Mouse (Mus musculus) retina, postnatal 1 day (tissue): ENCODE results near the gene Gm43552.

ENCODE experiments used
- DNase-seq: peaks from one replicate; pipeline ENCODE4 v3.0.0-alpha.2; 2012

Gm43552 gene

GRCm38 (mm10) chr5:65434471-65435362 is 57.9 kb downstream of the Gm43552 start:
- peak; percentile 30 for DNase-seq

DNA sequence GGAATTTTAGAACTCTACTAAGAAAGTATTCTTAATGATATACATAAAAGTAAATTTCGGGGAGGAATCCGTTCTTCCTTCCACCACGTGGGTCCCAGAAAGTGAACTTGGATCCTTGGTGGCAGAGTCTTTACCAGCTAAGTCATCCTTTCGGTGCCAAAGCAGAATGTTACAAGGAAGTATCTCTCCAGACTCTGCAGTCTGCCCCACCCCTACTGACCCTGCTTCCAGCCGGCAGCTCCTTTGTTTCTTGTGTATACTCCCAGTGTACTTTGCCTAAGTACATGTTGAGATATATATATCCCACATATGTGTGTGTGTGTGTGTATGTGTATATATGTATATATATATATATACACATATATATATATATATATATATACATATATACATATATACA is 63.2 kb downstream of the Gm43552 start:
- DNase-seq, result no peak

DNA sequence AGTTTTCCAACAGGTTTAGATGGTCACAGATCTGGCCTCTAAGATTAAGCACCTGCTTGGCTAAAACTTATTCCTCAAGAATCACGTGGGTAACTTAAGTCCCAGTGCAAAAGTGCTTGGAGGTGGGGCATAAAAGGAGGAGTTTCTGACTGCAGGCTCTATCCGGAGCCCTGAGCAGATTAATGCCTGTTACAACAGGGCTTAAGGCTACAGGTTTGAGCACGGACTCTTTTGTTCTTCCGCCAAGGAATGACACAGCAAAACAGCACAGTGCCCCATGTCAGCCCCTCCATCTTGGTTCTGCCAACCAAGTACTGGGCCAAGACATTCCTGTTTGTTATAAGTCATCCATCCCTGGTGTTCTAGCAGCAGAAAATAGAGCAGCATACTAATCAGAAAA is 64.3 kb downstream of the Gm43552 start:
- peak; percentile 12 for DNase-seq

- DNase-seq, result no peak
Observed at GRCm38 (mm10) chr5:65425251-65425650, 67.4 kb downstream of the Gm43552 start.

GRCm38 (mm10) chr5:65424215-65424614 is 68.4 kb downstream of the Gm43552 start:
- no peak for DNase-seq

DNA sequence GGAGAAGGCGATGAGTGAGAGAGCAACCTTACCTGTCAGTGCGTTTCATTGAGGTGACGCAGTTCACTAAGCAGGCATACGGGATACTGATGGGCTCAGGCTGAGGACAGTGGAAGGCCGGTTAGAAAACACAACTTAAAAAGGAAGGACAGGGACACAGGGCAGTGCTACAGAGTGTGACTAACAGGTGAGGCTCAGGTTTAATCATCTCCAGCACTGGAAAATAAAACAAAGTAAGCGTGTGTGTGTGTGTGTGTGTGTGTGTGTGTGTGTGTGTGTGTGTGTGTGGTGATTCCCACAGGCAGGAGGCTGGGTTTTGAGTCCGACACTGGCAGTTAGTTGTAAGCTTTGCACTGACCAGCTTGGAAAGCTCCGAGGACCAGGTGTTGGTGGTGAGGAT is 69.8 kb downstream of the Gm43552 start:
- no peak for DNase-seq

DNA sequence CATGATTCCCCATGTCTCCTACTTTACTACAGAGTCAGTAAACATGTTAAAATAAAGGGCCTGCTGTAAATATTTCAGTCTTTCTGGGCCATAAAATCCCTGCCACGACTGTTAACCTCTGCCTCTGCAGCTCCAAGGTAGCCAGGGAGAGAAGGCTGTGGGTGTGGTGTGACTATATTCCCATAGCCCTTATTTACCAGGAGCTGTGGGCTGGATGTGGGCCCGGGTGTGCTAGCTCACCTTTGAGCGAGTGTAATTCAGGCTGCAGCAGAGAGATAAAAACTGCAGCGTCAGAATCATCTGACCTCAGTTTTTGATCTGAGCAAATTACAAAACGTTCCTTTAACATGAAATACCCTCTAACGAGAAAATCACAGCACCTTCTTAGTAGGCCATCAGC is 71.8 kb downstream of the Gm43552 start:
- DNase-seq, result no peak

DNA sequence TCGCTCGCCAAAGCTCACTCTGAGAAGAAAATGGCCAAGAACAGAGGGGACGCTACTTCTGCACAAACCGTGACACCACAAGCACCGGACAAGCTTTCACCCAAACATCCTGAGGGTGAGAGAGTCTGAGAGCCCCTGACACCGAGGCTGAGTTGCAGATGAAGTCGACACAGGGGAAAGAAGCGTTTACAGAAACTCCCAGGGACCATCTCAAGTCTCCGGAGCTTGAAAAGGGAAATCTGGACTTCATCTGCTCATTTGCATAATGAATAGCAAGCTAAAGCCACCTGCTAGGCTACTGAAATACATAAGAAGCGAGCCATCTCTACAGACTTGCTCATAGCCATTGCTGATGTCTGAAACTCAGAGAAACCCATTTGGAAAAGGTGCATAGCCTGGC is 73.5 kb downstream of the Gm43552 start:
- DNase-seq, result no peak

- peak; percentile 30 for DNase-seq
Observed at GRCm38 (mm10) chr5:65415653-65416458, 76.8 kb downstream of the Gm43552 start.

DNA sequence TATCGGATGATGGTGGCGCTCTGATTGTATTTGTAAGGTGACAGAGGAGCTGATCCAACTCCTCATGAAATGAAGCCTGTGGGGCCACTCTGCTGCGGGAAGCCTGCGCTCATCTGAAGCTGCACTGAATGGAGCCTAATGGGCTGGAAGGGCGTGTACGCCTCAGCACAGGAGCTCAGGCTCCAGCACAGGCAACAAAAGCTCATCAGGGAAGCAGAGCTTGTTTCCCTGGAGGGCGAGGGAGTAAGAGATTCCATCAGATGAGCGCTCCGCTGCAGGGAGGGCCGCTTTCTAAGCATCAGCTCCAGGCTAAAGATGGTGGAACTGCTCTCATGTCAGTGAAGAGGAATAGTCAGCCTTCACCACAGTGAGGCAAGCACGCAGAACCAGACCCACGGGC is 84.6 kb downstream of the Gm43552 start:
- peak; percentile 35 for DNase-seq

GRCm38 (mm10) chr5:65401251-65401994 is 91.2 kb downstream of the Gm43552 start:
- DNase-seq, result peak; percentile 88

DNA sequence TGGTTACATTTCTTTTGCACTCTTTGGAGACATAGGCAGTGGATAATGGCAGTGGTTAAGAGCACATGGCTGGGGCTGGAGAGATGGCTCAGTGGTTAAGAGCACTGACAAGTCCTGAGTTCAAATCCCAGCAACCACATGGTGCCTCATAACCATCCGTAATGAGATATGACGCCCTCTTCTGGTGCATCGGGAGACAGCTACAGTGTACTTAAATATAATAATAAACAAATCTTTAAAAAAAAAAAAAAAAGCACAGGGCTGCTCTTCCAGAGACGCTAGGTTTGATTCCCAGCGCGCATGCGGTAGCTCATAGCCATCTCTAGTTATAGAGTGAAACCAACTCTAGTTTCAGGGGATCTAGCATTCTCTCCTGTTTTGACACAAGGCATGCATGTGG is 98.2 kb downstream of the Gm43552 start:
- DNase-seq, result no peak

DNA sequence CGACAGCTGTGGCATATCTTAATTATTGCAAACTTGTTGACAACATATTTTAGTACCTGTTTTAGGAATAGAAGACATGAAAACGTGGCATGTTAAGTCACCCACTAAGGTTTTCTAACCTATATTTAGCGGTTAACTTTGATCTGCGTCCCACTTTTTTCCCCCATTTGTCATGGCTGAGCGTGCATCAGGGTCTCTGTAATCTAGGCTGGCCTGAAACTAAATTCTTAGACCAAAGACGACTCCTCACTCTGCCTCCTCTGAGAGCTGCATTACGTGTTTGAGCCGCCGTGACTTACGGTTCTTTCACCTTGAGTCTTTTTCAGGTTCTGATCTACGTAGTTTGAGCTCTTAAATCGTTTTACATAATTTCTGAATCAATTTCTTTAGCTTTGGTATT is 100.9 kb downstream of the Gm43552 start:
- DNase-seq, result peak; percentile 57

GRCm38 (mm10) chr5:65390648-65391644 is 101.7 kb downstream of the Gm43552 start, which contains the start of the genes Rpl9 and Lias:
Gene Rpl9, minus strand, starts transcription at chr5:65391444.
Gene Lias, plus strand, starts transcription at chr5:65391497.
- peak; percentile 98 for DNase-seq

GRCm38 (mm10) chr5:65387008-65387867 is 105.4 kb downstream of the Gm43552 start:
- no peak for DNase-seq

DNA sequence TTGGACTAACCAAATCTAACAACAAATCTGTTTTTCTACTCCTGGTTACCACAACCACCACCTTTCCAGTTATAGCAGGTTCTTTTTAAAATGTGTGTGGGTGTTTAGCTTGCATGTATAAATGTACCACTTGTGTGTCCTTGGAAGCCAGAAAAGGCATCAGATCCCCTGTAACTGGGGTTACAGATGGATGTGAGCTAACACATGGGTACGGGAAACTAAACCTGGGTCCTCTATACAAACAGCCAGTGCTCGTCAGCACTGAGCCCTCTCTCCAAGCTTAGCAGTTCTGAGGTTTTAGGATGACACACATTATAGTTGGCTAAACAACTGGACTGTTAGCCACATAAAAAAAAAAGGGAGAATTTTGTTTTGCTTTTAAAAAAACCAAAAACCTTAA is 106.9 kb downstream of the Gm43552 start:
- DNase-seq, result no peak
